Mouse (Mus musculus) thymus, adult 2 months (tissue): Measurements from ENCODE around the gene C1qtnf6. TPM values are rescaled to one million over a fixed set of nuclear protein-coding genes. Genes with fewer than 3 reads are reported as not detected.

Source experiments
- DNase-seq: peaks from one replicate; pipeline ENCODE4 v3.0.0; 2021
- H3K27ac ChIP-seq: fragments of 200-500 bp; 2 replicates; pipeline ENCODE4 v1.5.1; 2012; ENCODE audit warnings: low read length, control low read depth; ENCODE audit not compliant: control insufficient read depth, insufficient read depth
- H3K27me3 ChIP-seq: fragments of 200-500 bp; 2 replicates; pipeline ENCODE4 v1.6.1; 2012; ENCODE audit warnings: mild to moderate bottlenecking, low read length, moderate library complexity, mixed read lengths; ENCODE audit not compliant: control insufficient read depth, insufficient read depth
- H3K36me3 ChIP-seq: fragments of 200-500 bp; 2 replicates; pipeline ENCODE4 v1.6.1; 2012; ENCODE audit warnings: mild to moderate bottlenecking, low read length, moderate library complexity; ENCODE audit not compliant: control insufficient read depth, insufficient read depth
- H3K4me1 ChIP-seq: fragments of 200-500 bp; replicated peaks from 2 replicates; pipeline ENCODE4 v1.6.1; 2012; ENCODE audit warnings: low read length; ENCODE audit not compliant: control insufficient read depth, insufficient read depth
- H3K4me3 ChIP-seq: fragments of 200-500 bp; 2 replicates; pipeline ENCODE4 v1.5.1; 2012; ENCODE audit warnings: mild to moderate bottlenecking, low read length, control low read depth, moderate library complexity; ENCODE audit not compliant: control insufficient read depth, insufficient read depth
- CTCF ChIP-seq: fragments of 200-500 bp; IDR thresholded peaks from 2 replicates; pipeline ENCODE4 v1.5.1; 2012; ENCODE audit warnings: mild to moderate bottlenecking, control low read depth, low read length, moderate library complexity, borderline replicate concordance; ENCODE audit not compliant: control insufficient read depth, poor library complexity, insufficient read depth; ENCODE audit errors: extremely low read depth
- POLR2A ChIP-seq: fragments of 200-500 bp; IDR thresholded peaks from 2 replicates; pipeline ENCODE4 v1.6.1; 2012; ENCODE audit warnings: mild to moderate bottlenecking, low read length, control low read depth, moderate library complexity; ENCODE audit not compliant: control insufficient read depth, poor library complexity, insufficient read depth; ENCODE audit errors: extremely low read depth
- WGBS: fragments of 180-500 bp; shearing (Covaris S2); methylation state at CpG from one replicate; pipeline ENCODE4 v1.1.7; 2018; 5-methylcytosine and 5-hydroxymethylcytosine counted together
- polyA plus RNA-seq: library from polyadenylated mRNA; depleted of rRNA; stranded (reverse); fragments of >200 nt; gene quantifications from 2 replicates; pipeline ENCODE4 v1.2.3, GENCODE M21; 2012

Gene C1qtnf6
- polyA plus RNA-seq, 1 experiment, result 12.5 TPM

DNA sequence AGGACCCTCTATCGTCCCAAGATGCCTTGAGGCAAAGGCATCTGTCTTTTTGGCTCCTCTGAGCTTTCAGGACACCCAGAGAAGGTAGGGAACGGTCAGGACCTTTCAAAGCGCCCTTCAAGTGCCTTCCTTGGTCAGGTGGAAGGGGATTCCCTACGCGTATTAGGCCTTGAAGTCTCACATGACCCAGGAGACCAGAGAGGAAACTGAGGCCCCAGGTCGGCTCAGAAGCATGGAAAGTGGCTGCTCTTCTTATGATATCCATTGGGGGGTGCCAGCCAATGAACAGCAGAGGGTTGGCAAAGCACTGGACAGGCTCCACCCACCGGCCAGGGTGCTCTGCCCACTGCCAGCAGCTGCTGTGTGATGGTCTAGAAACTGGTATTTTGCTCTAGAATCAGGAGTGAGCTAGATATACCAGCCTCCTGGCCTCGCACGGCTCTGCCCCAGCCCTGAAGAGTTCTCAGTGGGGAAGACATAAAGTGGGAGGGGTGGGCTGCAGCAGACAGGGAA, 36.4 kb upstream of the C1qtnf6 start:
- no peak overlapping the region for H3K4me3 ChIP-seq
- H3K4me1 ChIP-seq, result peaks cover 74% of the 10 kb centered on the region
- no peaks in the 10 kb centered on the region for H3K27me3 ChIP-seq
- peaks cover 63% of the 10 kb centered on the region for H3K36me3 ChIP-seq
- TF ChIP-seq POLR2A, result no peak
- no peak for TF ChIP-seq CTCF
- 85% methylated on average over 9 of the region's 9 CpGs for WGBS
- H3K27ac ChIP-seq, result no peak overlapping the region
- DNase-seq, result no peak

DNA sequence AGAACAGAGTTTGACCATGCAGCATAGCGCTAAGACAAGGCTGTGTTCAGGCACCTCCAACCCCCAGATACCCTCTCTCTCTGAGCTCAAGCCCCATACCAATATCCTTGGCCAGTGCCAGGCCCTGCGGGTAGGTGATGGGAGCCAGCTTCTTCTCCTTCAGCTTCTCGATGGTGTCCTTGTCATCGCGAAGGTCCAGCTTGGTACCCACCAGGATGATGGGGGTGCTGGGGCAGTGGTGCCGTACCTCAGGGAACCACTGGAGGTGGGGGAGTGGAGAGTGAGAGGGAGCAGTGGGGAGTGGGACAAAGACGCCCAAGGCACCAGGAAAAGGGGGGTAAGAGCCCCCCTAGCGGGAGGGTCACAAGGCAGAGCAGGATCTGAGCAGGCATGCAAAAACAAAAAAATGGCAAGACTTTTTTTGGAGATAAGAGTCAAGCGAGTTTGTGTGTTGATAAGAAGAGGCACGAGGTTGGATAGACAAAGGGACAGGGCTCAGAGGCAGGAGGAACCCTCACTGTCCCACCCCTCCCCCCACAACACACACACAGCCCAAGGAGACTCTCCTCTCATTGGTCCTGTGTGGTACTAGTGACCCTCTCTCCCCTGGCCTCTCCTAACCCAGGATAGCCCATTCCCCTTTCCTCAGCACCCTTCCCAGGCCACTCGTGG, 33.7 kb upstream of the C1qtnf6 start:
- 79% methylated on average over 11 of the region's 11 CpGs for WGBS
- peaks cover 75% of the 10 kb centered on the region for H3K36me3 ChIP-seq
- H3K27ac ChIP-seq, result peak overlapping the region; percentile 84
- DNase-seq, result no peak
- TF ChIP-seq CTCF (no peak), POLR2A (no peak)
- H3K4me3 ChIP-seq, result no peak overlapping the region
- no peaks in the 10 kb centered on the region for H3K27me3 ChIP-seq
- peaks cover 69% of the 10 kb centered on the region for H3K4me1 ChIP-seq

DNA sequence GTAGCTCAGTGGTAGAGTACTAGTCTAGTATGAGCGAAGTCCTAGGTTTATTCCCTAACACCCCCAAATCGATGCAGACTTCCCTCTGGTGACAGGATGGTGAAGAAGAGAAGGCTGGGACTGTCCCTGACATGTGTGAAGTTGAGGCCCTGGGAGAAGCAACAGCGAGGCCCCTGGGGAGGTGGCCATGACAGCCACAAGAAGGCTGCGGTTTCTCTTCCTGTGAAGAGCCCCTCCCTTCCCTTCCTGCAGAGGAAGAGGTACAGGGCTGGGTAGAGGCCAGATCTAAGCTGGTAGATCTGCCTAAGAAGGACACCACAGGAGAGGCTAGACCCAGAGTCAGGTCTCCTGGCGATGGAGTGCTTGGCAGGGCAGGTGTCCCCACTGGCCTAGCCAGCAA, 32.7 kb upstream of the C1qtnf6 start:
- peak overlapping the region; percentile 9; the same call in 1 of the 2 replicates for H3K4me3 ChIP-seq
- H3K27ac ChIP-seq, result peak overlapping the region; percentile 84
- 6% methylated on average over 5 of the region's 5 CpGs for WGBS

DNA sequence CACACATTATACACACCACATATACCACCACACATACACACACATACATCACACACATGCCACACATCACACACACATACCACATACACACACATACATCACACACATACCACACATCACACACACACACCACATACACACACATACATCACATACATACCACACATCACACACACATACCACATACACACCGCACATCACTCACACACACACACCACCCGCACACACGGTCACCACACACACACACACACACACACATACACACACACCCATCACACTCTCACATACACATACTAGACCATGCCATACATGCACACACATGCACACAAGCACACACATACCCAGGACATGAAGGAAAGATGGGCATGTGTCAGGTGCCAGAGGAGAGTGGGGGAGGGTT, 32.1 kb upstream of the C1qtnf6 start:
- H3K4me3 ChIP-seq, result no peak overlapping the region
- no peaks in the 10 kb centered on the region for H3K27me3 ChIP-seq
- no peak for TF ChIP-seq POLR2A
- no peak for TF ChIP-seq CTCF
- DNase-seq, result no peak
- H3K27ac ChIP-seq, result peak overlapping the region; percentile 52; the same call in 1 of the 2 replicates
- peaks cover 60% of the 10 kb centered on the region for H3K36me3 ChIP-seq
- peaks cover 70% of the 10 kb centered on the region for H3K4me1 ChIP-seq
- WGBS, result 97% methylated on average over 3 of the region's 3 CpGs

More for the DNA sequence above, 32.7 kb upstream of the C1qtnf6 start:
- Histone ChIP-seq H3K36me3 (peaks cover 66% of the 10 kb centered on the region), H3K4me1 (peaks cover 70% of the 10 kb centered on the region), H3K27me3 (no peaks in the 10 kb centered on the region)
- DNase-seq, result peak; percentile 76
- TF ChIP-seq POLR2A, result no peak
- no peak for TF ChIP-seq CTCF

DNA sequence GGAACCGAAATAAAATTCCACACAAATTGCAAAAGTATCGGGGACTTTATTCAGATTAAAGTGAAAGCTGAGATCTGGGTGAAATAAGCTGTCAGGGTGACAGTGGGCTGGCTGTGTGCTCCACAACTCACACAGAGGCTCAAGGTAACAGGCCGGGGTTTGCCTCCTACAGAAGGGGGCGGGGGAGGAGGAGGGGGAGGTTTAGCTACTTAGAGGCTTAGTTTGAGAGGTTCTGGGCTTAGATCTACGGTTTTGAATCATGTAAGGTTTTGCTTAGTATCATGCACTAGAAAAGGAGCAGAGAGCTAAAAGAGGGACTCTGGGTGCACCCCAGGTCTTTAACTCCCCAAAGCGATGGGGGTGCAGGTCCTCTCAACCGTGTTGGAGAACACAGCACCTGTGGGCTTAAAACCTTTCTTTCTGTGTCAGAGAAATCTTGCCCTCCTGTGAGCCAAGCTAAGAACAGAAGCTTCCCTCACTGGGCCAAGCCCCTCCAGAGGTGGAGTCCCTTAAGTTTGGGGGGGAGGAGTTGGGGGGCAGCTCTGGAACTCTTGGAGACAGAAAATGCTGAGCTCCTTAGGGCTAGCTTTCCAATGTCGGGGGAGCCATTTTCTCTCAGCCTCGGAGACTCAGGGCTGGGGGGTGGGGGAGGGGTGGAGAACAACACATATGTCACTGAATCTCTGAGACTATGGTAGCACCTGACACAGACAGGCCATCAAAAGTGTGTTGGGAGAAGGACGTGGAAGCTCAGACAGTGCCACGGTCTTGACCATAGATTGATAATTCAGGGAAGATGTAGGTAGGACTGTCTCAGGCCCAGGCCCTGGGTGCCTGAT, 28.1 kb upstream of the C1qtnf6 start:
- peak overlapping the region; percentile 73 for H3K27ac ChIP-seq

More for the DNA sequence above, 28.1 kb upstream of the C1qtnf6 start:
- no peak for DNase-seq
- Histone ChIP-seq H3K36me3 (peaks cover 27% of the 10 kb centered on the region), H3K4me3 (no peak overlapping the region), H3K27me3 (no peaks in the 10 kb centered on the region), H3K4me1 (peaks cover 54% of the 10 kb centered on the region)
- 41% methylated on average over 11 of the region's 11 CpGs for WGBS
- TF ChIP-seq POLR2A (no peak), CTCF (no peak)
